Mouse (Mus musculus) splenic B cell, adult 2 months (primary cell): ENCODE results near the gene Lbx2.

Experiments
- DNase-seq: peaks from one replicate; pipeline ENCODE4 v3.0.0-alpha.2; 2011; ENCODE audit warnings: low read depth, low spot score
- H3K27me3 ChIP-seq: 2 replicates; pipeline ENCODE4 v1.6.1; 2012; ENCODE audit warnings: mild to moderate bottlenecking, low read length, moderate library complexity, mixed read lengths; ENCODE audit not compliant: control insufficient read depth, poor library complexity, insufficient read depth, severe bottlenecking
- H3K36me3 ChIP-seq: 2 replicates; pipeline ENCODE4 v1.6.1; 2012; ENCODE audit warnings: mild to moderate bottlenecking, low read length, moderate library complexity, mixed read lengths; ENCODE audit not compliant: control insufficient read depth, poor library complexity, insufficient read depth, severe bottlenecking

The Lbx2 gene

DNA sequence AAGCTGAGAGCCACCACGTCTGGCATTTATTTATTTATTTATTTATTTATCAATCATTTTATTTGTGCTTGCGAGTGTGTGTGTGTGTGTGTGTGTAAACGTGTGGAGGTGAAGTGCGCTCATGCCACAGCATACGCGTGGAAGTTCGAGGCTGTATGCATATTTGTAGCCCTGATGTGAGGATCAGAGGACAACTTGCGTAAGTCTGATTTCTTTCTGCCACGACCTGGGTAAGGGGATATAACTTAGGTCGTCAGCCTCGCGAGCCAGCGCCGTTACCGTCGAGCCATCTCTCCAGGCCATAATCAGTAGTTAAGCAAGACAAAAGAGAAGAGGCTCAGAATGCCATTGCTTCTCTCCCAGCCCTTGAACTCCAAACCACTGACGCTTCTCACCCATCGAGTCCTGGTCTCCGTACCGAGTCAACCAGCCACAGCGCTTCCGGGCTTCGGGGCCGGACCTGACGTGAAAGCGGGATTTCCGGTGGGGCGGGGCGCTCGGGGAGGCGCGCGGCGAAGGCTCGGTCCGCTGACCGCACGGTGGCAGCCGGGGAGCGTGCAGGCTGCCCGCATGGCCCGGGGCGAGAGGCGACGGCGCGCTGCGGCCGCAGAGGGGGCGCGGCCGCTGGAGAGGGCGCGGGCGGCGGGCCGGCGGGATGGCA is 29.0 kb downstream of the Lbx2 start, which contains the start of gene Mogs:
Gene Mogs, plus strand, starts transcription at position 486 of the 661 bp plus-strand sequence.
- DNase-seq, result peak; percentile 92
- Histone ChIP-seq H3K36me3 (peaks cover 3% of the 10 kb centered on the region; the same call in 1 of the 2 replicates), H3K27me3 (no peaks in the 10 kb centered on the region)

DNA sequence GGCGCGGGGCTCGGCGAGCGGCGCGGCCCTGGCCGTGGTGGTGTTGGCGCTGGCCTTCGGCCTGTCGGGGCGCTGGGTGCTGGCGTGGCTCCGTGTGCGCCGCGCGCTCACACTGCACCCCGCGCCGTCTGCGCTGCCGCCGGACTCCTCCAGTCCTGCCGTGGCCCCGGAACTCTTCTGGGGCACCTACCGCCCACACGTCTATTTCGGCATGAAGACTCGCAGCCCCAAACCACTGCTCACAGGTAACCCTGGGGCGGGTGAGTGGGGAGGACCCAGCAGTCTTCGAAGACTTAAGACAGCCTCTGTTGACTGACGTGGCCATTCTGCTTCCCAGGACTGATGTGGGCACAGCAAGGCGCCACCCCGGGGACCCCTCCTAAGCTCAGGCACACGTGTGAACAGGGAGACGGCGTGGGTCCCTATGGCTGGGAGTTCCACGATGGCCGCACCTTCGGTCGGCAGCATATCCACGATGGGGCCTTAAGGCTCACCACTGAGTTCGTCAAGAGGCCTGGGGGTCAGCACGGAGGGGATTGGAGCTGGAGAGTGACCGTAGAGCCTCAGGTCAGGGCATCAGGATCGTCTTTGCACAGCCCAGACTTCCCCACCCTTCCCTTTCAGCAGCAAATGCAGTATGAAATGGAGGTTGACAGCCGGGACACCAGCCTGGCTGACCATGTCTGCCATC is 29.7 kb downstream of the Lbx2 start:
- Histone ChIP-seq H3K36me3 (peaks cover 3% of the 10 kb centered on the region; the same call in 1 of the 2 replicates), H3K27me3 (no peaks in the 10 kb centered on the region)
- DNase-seq, result peak; percentile 43

DNA sequence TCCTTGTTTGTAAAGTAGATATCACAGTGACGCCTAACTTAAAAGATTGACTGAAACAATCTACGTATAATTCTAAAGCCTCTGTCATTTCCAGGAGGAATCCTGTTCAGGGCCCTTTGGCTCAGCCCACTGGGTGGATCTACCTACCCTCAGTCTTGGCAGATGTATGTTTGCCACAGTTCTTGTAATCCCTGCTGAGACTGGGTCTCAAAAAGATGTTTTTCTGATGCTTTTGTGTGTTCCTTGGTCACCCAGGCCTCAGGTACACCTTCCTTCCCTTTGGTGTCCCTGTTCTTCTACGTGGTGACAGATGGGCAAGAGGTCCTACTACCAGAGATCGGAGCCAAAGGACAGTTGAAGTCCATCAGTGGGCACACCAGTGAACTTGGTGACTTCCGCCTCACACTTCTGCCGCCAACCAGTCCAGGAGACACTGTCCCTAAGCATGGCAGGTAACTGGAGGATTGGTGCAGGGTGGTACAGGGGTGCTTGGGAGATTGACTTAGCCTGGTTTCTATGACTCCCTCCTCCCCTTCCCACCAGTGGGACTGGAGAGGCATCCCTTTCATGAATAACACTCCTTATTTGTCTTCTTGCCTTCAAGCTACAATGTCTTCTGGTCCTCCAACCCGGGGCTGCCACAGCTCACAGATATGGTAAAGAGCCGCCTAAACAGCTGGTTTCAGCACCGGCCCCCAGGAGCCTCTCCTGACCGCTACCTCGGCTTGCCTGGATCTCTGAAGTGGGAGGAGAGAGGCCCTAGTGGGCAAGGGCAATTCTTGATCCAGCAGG is 30.4 kb downstream of the Lbx2 start:
- no peak for DNase-seq
- Histone ChIP-seq H3K27me3 (no peaks in the 10 kb centered on the region), H3K36me3 (peaks cover 3% of the 10 kb centered on the region; the same call in 1 of the 2 replicates)

DNA sequence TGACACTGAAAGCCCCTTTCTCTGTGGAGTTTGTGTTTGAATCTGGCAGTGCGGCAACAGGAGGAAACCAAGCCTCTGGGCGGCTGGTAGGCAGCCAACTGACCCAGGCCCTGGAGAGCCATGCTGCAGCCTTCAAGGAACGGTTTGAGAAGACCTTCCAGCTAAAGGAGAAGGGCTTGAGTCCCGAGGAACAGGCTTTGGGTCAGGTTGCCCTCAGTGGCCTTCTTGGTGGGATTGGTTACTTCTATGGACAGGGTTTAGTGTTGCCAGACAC is 30.9 kb downstream of the Lbx2 start:
- DNase-seq, result no peak
- Histone ChIP-seq H3K27me3 (no peaks in the 10 kb centered on the region), H3K36me3 (peaks cover 3% of the 10 kb centered on the region; the same call in 1 of the 2 replicates)

DNA sequence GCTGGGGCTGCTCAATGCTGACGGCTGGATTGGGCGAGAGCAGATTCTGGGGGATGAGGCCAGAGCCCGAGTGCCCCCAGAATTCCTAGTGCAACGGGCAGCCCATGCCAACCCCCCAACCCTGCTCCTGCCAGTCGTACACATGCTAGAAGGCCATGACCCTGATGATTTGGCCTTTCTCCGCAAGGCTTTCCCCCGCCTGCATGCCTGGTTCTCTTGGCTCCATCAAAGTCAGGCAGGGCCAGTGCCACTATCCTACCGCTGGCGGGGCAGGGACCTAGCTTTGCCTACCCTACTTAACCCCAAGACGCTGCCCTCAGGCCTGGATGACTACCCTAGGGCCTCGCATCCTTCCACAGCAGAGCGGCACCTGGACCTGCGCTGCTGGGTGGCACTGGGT is 31.4 kb downstream of the Lbx2 start:
- no peak for DNase-seq
- Histone ChIP-seq H3K36me3 (peaks cover 3% of the 10 kb centered on the region; the same call in 1 of the 2 replicates), H3K27me3 (no peaks in the 10 kb centered on the region)

DNA sequence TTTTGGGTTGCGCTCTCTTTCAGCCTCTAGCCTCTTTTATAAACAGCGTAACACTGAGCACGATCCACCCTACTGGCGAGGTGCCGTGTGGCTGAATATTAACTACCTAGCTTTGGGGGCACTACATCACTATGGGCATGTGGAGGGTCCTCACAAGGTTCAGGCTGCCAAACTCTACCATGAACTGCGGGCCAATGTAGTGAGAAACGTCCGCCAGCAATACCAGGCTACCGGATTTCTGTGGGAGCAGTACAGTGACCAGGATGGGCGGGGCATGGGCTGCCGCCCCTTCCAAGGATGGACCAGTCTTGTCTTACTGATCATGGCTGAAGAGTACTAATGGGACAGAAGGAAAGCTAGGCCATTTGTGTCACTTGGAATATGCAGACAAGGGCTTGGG is 32.2 kb downstream of the Lbx2 start:
- H3K27me3 ChIP-seq, result no peaks in the 10 kb centered on the region
- DNase-seq, result no peak

GRCm38 (mm10) chr6:83118825-83119733 is 32.9 kb downstream of the Lbx2 start:
- no peak for DNase-seq
- Histone ChIP-seq H3K27me3 (no peaks in the 10 kb centered on the region), H3K36me3 (peaks cover 3% of the 10 kb centered on the region; the same call in 1 of the 2 replicates)

More for the DNA sequence above, 32.2 kb downstream of the Lbx2 start:
- H3K36me3 ChIP-seq, result peaks cover 3% of the 10 kb centered on the region; the same call in 1 of the 2 replicates

DNA sequence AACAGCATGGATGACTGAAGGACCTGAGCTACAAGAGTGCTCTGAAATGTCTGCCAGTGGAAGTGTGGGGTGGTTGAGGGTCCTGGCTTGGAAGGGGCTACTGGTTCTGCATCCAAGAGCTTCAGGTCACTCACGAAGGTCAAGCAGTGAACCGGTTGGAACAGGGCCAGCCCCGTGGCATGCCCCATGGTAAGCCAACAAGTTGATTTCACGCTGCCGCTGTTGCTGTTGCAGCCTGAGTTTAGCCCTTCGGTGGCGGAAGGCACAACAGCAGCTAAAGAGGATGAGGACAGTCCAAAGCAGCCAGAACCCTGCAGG is 33.5 kb downstream of the Lbx2 start:
- H3K27me3 ChIP-seq, result no peaks in the 10 kb centered on the region

DNA sequence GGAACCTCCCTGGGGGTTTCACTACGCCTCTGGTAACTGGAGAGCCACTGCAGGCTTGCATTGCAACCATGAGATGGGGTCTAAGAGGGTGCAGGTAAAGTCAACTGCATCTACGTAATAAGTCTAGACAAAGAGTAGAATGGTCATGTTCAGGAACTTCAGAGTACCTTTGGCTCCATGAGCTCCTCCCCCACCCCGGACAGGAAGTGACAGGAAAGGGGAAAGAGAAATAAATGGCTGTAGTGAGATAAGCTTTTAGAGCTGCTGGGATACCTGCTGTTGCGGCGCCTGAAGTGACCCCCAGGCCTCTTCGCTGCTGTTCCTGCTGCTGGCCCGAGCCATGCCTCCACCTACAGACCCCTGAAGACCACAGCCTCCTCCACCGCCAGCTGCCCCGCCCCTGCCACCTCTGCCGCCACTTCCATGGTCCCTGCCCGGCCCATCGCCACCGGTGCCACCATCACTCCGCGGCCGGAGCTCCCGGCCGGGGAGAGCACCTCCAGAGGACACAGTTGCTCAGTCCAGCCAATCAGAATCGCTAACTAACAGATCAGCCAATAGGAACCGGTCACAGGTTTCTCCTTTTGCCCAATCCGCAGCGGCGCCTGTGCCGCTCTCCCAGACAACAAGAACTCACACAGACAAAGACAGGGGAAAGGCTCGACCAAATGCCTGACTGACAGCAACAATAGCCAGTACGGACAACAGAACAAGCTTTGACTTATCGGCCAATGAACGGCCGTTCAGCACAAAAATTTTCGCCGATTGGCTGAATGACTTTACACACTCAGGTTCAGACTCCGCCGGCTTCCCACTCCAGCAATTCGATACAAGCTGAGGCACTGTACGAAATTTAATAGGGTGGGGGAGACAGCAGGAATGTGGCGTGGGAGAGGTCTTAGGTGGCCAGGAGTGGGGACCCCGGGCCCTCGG is 35.0 kb downstream of the Lbx2 start, which contains the start of gene Wbp1:
Gene Wbp1, minus strand, starts transcription at position 630 of the 933 bp plus-strand sequence.
- peak; percentile 98 for DNase-seq
- H3K36me3 ChIP-seq, result peaks cover 3% of the 10 kb centered on the region; the same call in 1 of the 2 replicates

More for the DNA sequence above, 33.5 kb downstream of the Lbx2 start:
- no peak for DNase-seq
- peaks cover 3% of the 10 kb centered on the region; the same call in 1 of the 2 replicates for H3K36me3 ChIP-seq

GRCm38 (mm10) chr6:83121863-83122710 is 35.9 kb downstream of the Lbx2 start:
- Histone ChIP-seq H3K36me3 (peaks cover 3% of the 10 kb centered on the region; the same call in 1 of the 2 replicates), H3K27me3 (no peaks in the 10 kb centered on the region)
- DNase-seq, result no peak

More for the DNA sequence above, 35.0 kb downstream of the Lbx2 start, which contains the start of gene Wbp1:
- no peaks in the 10 kb centered on the region for H3K27me3 ChIP-seq

DNA sequence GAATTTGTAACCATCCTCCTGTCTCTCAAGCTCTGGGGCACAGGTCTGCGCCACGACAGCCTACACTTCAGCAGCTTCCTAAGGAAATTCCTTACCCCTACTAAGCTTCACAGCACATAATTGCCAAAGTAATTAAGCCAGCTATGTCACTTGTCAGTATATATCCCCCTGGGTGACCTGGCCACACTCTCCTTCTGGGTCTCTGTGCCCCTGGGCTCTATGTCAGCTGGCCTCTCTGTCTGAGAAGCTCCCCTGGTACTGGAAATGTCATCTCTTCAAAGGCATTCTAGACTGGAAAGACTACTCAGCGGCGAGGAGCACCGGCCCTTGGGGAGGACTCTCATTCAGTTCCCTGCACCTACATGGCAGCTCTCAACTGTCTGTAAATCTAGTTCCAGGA is 36.8 kb downstream of the Lbx2 start:
- no peak for DNase-seq
- Histone ChIP-seq H3K27me3 (no peaks in the 10 kb centered on the region), H3K36me3 (no peaks in the 10 kb centered on the region; the same call in 1 of the 2 replicates)

DNA sequence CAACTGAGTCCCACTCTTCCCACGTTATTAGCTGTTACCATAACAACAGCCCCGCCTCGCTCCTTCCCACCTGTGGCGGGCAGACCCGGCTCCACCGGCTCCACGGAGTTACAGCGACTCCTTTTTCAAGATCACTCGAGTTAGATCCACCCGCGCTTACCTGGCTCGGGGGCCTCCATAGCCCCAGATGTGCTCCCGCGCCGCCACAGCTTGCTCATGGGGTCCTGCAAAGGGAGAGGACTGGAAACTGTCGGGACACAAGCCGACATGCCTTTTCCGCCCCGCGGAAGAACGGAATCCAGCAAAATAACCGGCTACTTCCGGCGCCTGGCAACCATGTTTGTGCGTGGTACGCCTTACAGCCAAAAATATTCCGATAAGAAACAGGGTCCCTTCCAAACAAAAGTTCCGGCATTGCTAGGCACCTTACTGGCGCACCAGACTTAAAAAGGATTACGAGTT is 38.7 kb downstream of the Lbx2 start:
- DNase-seq, result peak; percentile 96
- Histone ChIP-seq H3K36me3 (no peaks in the 10 kb centered on the region), H3K27me3 (no peaks in the 10 kb centered on the region)
